Mouse (Mus musculus) layer of hippocampus, adult 18-20 months (tissue): ENCODE results near the gene Epb41l1. TPM values are rescaled to one million over a fixed set of nuclear protein-coding genes. Genes with fewer than 3 reads are reported as not detected.
"Not testable (repeated sequence)": the region's sequence is repeated elsewhere in the genome, so short reads cannot be mapped to it uniquely, and the experiment has no call there.

Experiments
- DNase-seq, 2 experiments: peaks; one replicate each; pipeline ENCODE4 v3.0.0; 2022; ENCODE audit warnings: low spot score in 2 of 2
- total RNA-seq, 2 experiments: library from RNA; stranded (reverse); gene quantifications; 2 replicates each; pipeline ENCODE4 v1.2.3; 2021

Epb41l1 gene
- total RNA-seq, 2 experiments from 2014 or later: 338 to 343 TPM

DNA sequence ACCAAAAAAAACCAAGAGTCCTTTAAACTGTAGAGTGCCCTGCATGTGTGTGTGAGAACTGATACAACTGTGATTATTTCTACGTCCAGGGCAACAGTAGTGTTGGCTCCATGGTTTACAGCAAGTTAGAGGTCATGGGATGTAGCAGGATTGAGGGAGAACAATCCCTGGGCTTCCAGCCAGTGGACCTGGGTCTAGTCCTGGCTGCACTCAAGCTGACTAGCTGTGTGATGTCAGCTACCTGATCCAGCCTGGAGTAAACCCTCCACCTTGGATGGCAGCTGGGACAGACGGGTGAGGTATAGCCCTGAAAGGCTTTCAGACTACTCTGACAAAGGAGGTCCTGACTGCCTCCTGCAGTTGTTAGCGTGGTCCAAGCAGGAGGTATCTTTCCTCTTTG lies 62.1 kb downstream of the Epb41l1 start:
- no peak for DNase-seq

DNA sequence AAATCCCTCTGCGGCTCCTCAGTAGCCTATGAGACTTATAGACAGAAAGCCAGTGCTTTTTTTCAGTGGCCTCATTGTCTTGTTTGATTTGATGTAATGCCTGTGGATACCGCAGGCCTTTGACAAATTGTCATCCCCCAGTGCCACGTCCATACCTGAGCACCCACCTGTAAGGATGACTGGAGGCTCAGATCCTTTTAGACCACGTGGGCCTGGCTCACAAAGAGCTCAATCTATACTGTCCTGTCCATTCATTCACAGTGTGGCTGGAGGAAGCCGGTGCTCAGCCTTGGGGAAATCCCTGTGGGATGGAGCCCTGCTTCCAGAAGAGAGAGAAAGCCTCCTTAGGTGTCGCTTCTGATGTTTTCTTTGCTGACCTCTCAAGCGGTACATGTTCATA lies 62.5 kb downstream of the Epb41l1 start:
- no peak for DNase-seq

DNA sequence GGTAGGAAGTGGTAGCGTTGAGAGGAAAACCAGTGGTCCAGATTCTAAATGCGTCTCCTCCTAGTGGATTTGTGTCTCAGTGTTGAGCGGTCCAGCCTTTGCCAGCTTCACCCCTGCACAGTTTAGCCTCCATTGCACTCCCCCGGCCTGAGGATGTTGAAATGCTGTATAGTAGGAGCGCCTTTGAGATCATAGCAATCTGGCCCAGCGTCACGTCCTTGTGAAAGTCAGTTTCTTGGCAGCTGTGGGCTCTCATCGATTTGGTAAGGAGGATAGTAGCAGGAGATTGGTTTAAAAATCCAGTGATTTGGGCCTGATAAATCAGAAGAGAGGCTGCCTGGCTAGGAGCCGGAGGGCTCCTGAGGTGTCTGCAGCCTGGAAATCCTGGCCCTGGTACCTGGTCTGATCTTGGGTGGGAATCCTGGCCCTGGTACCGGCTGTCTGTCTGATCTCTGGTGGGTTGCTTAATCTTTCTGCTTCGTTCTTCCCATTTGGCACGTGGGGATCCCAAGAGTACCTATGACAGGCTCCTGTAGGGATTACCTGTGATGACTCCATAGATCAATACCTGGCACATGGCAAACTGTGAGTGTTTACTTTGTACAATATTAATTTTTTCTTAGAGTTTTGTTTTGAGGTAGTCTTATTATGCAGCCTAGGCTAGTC lies 65.5 kb downstream of the Epb41l1 start:
- no peak for DNase-seq

DNA sequence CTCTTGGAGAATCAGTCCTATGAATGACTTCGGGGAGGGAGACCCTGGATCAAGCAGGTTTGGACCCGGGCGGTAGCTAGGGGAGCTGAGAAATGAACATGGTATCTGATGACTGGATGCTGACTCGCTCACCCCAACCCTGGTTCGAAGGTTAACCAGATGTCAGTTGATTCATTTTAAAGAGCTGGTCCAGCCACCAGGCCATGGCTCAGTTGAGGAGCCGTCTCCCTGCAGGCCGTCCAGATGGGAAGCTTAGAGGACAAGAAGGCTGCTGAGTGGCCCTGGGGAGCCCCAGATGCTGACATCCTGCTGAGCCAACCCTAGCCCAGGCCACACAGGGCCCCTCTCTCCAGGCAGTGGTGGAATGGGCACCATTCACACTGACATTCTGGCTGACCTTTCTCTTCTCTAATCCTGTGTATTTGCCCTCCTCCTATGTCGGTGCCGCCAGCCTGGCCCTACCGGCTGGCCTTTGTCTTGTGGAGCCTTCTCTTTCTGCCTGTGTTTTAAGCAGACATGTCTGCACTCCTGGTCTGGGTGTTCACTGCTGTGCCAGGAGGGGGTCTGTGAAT lies 67.0 kb downstream of the Epb41l1 start:
- no peak for DNase-seq

DNA sequence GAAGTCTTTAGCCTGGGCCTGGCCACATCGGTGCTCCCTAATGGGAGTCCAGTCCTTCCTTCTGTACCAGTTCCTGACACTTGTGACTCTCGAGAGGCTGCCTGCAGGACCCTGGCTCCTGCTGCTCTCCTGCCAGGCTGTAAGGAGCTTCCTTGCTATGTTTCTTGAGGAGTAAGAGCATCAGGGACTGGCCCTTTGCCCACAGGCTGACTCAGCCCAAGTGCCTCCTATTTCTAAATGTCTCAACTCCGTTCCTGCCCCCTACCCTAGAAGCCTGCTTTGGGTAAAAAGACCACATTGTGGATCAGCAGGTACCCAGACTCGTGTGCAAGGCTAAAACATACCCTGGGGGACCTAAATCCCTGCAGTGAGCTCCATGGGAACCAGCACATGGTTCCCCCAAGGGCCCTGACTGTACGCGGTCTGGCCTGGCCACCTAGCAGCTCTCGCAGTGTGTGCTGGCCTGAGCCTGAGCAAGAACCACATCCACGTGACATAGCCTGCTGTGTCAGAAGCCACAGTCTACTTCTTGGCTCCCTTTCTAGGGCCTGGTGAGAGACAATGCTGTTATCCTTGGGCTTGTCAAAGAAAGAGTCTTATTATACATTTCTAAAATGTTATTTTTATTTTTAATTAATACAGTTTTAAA lies 67.6 kb downstream of the Epb41l1 start:
- DNase-seq: no peak

DNA sequence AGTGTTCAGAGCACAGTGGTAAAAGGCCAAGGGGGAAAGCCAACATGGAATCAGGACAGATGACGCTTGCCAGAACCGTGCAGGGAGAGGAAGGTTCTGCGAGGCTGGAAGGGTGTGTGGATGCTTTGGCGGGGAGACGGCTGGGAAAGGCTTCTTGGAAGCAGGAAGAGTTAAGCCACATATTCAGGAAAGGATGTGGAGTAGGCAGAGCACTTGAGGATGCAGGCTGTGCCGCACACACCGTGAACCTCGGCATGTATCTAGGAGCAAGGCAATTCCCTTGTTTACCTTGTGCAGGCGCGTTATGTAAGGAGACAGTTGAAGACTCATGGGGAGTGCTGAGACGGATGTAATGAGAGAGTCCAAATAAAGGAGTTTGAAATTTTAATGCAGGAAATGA lies 69.5 kb downstream of the Epb41l1 start:
- peak; percentile 30 to 51 for DNase-seq

DNA sequence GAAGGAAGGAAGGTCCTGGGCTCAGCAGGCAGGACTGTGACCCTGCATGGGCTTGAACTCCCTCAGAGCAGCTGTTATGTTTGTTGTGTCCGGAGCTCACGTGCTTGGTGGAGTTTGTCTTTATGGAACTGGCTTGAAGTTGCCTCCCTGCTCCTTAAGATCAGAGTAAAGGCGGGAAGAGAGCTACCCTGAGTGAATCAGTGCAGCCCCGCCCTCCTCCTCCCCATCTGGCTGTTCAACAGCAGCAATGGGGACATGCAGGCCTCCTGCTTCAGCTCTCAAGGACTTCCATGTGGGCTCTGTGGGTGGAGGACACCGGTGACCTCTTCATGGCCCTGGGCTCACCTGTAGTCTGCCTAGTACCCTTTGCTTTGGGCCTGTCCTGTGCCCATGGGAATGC lies 71.1 kb downstream of the Epb41l1 start:
- no peak for DNase-seq

DNA sequence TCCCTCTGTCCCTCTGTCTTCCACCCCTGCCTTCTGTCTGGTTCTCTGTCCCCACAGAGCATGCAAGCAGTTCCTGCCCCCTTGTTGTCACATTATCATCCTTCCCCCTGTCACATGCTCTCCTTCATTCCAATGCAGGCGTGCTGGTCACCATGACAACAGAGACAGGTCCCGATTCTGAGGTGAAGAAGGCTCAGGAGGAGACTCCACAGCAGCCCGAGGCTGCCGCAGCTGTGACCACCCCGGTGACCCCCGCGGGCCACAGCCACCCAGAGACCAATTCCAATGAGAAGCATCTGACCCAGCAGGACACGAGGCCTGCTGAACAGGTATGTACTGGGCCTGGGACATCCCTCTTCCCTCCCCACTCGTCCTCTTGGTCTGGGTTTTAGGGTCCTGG lies 73.1 kb downstream of the Epb41l1 start:
- no peak for DNase-seq

DNA sequence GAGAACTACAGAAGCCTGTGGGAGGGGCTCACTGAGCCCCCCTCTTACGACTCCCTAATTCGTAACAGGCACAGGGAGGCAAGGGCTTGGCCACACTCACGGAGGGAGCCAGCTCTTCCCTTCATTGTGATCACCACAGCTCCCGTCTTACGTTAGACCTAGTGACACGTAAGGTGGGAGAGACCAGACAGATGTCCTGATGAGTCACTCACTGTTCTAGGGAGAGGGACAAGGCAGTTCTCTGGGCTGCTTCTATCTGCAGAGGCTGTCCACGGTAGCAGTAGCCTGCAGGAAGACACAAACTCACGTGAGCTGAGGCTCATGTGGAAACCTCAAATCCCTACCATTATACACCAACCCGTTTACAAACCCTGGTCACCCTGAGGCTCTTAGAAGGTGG lies 73.8 kb downstream of the Epb41l1 start:
- no peak for DNase-seq

DNA sequence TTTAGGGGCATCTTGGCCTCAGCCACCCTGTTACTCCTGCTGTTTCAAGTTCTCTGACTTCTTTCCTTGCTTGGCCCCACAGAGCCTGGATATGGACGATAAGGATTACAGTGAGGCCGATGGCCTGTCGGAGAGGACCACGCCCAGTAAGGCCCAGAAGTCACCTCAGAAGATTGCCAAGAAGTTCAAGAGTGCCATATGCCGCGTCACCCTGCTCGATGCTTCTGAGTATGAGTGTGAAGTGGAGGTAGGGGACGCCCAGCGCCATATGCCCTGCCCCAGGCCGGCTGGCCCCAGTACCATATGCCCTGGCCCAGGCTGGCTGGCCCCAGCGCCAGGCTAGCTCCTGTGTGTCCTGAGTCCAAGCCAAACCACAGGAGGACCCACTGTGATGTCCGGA lies 74.2 kb downstream of the Epb41l1 start:
- DNase-seq: no peak

DNA sequence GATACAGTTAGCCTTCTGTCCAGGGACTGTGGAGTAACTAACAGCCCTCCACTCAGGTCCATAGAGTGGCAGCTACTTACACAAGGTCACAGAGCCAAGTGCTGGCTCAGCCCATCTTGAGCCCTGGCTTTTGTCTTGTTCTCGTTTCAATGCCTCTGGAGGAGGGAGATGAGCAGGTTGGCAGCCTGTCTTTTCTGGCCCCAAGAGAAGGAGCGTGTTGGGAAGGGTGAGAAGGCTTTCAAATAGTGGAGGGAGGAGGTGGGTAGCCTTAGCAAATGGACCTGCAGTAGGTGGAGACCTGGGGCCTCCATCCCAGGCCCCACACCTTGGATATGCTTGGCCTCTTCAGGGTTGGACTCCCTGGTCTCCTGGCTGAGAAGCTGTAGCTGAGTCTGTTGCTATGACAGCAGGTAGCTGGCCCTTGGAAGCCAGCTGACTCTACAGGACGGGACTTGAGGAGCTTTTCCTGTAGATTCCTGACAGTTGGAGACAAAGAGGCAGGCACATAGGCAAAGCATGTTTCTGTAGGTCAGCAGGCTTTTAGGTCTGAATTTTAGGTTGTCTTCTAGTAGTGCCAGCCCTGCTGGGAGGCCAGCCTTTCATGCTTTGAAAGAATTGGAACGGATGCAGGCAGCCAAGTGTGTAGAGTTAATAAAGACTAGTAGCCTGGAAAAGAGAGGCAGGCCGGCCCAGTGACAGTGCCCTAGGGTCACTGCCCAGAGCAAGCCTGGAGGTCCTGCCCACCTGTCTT lies 76.3 kb downstream of the Epb41l1 start:
- DNase-seq: no peak

DNA sequence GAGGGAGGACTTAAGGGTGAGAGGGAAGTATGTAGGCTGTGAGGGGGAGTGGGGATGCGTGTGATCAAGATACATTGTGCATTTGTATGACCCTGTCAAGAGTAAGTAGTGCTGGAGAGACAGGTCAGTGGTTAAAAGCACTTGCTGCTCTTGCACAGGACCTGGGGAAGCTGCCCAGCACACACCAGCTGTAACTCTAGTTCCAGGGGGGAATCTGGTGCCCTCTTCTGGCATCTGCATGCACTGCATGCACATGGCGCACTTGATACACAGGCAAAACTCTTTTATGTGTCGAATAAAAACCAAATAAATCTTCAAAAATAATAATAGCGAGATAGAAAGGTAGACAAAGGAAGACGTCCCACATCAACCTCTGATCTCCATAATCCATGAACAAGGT lies 77.2 kb downstream of the Epb41l1 start:
- peak in 1 of 2 experiments; percentile 80 for DNase-seq

DNA sequence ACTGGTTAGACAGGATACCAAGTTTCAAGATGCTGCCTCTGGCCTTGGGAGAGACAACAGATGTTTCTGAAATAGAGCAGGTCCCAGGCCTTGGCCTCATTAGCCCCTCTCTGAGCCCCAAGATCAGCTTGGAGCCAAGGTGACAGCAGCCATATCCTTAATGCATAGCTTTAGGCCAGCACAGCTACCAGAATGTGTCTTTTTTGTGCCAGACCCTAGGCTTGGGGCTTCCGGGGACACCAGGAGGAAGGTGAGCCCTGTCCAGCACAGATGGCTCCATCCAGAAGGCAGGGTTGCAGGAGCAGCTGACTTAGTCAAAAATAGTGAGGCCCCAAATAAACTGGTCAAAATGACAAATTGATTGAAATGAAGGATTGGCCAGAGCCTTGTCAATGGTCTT lies 80.3 kb downstream of the Epb41l1 start:
- no peak for DNase-seq

DNA sequence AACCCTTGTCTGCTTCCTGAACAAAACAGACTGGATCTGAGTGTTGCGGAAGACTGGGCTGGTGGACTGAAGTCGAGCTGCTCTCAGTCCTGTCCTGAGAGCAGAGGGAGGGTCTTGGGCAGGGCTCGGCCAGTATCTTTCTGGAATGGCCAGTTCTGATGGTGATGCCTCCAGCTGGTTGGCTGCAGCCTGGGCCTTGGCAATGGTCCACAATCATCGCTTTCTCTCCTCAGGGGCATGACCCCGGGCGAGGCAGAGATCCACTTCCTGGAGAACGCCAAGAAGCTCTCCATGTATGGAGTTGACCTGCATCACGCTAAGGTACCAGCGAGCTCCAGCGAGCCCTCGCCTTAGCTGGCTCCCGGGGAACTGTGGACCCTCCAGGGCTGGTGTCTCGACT lies 84.8 kb downstream of the Epb41l1 start:
- no peak for DNase-seq

DNA sequence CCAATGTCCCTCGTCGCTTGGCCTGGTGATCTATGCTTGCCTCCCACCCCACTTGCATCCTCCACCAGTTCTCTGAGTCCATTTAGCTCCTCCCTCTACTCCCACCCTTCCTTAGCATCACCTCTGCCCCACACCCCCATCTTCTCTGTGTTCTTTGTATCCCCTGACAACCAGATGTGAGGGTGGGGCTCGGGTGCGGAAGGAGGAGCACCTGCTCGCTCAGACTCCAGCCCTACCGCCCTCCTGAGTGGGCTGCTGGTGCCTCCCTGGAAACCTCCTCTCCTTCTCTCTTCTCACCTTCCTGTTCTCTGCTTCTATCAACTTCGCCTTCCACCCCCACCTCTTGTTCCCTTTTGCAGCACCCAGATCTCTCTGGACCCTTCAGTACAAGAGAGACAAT lies 91.3 kb downstream of the Epb41l1 start:
- no peak for DNase-seq

DNA sequence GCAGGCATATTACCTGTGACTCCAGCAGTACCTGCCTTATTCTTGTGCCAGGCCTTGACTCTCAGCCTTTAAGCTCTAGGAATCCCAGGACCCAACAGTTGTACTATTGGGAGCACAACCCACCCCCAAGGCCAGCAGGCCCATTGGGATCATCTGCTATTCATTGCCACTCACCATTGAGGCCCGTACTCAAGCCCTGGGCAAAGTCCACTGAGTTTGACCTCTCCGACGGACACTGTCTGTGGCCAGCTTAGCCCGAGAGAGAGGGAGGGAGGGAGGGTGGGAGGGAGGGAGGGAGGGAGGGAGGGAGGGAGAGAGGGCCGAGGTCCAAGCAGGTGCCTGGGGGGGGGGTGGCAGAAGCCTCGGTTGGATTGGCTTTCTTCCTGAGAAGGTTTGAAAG lies 91.9 kb downstream of the Epb41l1 start:
- no peak for DNase-seq

DNA sequence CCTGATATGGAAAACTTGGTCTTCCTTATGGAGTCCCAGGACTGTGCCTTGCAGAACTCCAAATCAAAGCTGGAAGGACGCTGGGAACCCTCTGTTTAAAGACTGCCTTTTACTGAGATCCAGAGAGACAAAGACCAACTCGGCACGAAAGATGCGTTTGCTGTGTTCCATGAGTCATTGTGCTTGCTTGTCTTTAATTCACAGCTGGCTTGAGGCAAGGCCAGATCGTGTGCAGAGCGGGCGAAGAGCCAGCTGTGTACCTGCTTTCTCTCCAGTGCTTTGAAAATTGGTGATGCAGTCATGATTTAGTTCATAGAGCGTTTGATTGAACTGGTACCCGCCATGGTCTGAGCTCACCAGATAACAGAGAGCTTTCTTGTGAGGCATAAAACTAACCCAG lies 94.4 kb downstream of the Epb41l1 start:
- no peak for DNase-seq

DNA sequence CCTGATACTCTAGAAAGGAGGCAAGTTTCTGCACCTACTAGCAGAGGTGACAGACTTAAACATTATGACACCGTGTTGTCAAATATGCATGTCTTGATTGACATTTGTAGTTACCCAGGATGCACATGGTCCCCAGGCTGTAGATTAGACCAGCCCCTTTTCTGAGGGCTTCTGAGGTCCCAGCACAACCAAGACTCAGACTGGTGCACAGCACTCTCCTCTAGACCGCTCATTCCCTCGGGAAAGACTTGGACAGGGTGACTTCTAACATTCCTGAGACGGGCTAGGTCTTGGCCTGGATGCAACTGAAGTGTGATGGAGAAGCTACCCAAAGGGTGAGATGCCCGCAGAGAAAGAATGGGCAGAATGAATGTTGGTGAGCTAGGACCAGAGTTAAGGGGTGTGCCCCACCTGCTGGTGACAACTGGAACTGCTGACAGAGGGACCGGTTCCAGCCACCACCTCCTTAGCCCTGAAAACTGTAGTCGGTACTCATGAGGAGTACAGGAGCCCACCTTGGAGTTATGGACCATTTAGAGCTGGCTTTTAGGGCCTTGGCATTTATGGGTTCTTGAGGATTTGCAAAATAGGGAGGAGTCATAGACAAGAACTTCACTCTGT lies 95.0 kb downstream of the Epb41l1 start:
- DNase-seq: peak; percentile 57 to 90

DNA sequence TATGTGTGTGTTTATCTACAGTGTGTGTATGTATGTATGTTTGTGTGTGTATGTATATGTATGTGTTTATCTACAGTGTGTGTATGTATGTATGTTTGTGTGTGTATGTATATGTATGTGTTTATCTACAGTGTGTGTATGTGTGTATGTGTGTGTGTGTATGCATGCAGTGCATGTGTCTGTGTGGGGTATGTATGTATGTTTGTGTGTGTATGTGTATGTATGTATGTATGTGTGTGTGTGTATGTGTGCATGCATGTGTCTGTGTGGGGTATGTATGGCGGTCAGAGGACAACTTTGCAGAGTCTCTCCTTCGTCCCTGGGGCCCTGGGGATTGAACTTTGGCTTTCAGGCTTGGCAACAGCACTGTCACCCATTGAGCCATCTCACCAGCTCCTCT lies 96.0 kb downstream of the Epb41l1 start:
- not testable (repeated sequence) for DNase-seq

DNA sequence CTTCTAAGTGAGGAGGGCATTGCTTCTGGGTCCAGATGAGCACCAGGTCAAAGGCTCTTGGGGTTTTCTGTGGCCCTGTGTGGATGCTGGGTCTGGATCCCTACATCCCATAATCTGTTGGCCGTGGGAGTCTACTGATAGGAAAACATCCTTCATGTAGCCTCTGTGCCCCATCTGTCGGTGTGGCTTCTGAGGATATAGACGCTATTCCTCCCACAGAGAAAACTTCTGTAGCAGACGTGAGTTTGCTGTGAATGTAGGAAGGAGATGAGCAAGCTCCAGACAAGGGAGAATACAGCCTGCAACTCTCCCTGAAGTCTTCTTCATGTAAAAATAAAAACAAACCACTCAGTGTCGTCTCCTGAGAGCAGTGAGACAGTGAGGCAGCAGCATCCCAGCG lies 97.6 kb downstream of the Epb41l1 start:
- DNase-seq: peak in 1 of 2 experiments; percentile 60

DNA sequence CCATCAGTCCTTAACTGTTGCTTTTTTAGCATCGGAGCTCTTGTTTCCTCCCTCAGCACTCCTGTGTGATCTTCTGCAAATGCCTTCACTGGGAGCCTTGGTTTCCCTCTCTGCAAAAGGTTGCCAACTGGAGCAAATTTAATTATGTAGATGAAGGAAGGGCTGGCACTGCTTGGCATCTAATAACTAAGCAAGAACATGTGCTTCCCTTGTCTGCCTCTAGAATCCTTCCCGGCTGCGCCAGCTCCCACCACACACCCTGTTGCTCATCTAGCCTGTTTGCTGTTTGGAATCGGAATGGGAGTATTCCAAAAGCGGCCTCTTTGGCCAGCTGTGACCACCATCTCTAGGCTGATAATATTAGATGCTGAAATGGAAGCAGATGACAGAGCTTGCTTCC lies 98.9 kb downstream of the Epb41l1 start:
- peak; percentile 42 to 55 for DNase-seq

DNA sequence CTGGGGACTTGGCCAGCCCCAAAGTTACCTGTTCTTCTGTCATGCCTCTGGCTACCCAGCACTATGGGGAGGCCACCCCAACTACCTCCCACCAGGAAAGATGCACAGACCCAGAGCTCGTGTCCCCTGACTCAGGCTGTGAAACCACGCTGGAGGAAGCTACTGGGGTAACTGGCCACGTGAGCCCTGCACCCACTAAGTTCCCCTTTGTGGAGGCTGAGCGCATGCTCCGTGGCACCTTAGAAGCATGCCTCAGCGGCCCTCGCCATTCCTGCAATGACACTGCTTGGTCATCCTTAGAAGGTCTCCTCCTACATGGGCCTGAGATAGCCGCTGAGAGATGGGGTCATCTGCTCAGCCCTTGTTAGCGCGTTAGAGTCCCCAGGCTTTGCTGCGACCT lies 102.3 kb downstream of the Epb41l1 start:
- DNase-seq: no peak
